Mouse (Mus musculus) ES-Bruce4 (cell line): ENCODE data around the gene 4930452B06Rik.

Experiments used
- CTCF ChIP-seq: IDR thresholded peaks from one replicate; pipeline ENCODE4 v1.8.1; 2011; ENCODE audit warnings: low read depth, low read length
- EP300 ChIP-seq: IDR thresholded peaks from 2 replicates; pipeline ENCODE4 v1.6.1; 2011; ENCODE audit warnings: low read depth, low read length; ENCODE audit not compliant: insufficient read depth
- POLR2A ChIP-seq: IDR thresholded peaks from one replicate; pipeline ENCODE4 v1.8.1; 2011; ENCODE audit warnings: low read length; ENCODE audit not compliant: insufficient read depth

DNA sequence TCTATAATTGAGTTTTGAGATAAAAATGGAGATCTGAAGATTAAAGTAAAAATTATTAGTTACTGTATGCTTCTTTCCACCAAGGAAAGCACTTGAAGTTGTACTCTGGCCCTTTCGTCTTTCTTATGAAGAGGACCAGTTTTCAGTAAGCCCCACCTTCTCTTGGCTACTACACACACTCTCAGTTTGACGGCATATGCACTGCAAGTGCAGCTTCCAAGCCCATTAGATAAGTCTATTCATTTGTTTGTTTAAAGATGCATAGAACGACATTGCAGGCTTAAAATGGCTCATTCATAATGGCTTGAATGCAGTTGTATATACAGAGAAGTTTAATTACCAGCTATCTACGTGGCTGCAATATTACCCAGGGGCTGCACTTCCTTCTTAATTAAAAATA, 171.1 kb downstream of the 4930452B06Rik start:
- TF ChIP-seq CTCF (no peak), POLR2A (no peak), EP300 (no peak)
